Mouse (Mus musculus) midbrain, postnatal 0 days (tissue): ENCODE measurements at regions not wholly inside any gene's neighbourhood (a gene's known extent, or its start where the extent isn't known, plus 50 kb on each side); places are given as distances from the start of the nearest gene placed in this dataset.

Source experiments
- ATAC-seq: fragments of 200-750 bp; cut with Nextera tagmentation; 2 replicates; pipeline ENCODE4 v1.8.0; 2017; ENCODE audit warnings: moderate number of reproducible peaks, mild to moderate bottlenecking, moderate TSS enrichment, moderate library complexity; ENCODE audit not compliant: low FRiP score
- DNase-seq: peaks from one replicate; pipeline ENCODE4 v3.0.0-alpha.2; 2015; ENCODE audit warnings: low spot score
- H3K27ac ChIP-seq: fragments of 300-500 bp; sonication (generic); 2 replicates; pipeline ENCODE4 v1.5.1; 2014; ENCODE audit warnings: low read depth, mild to moderate bottlenecking, low read length, mixed read lengths
- H3K27me3 ChIP-seq: fragments of 300-500 bp; sonication (generic); 2 replicates; pipeline ENCODE4 v1.6.1; 2014; ENCODE audit warnings: low read length, control low read depth, mixed read lengths; ENCODE audit not compliant: insufficient read depth
- H3K36me3 ChIP-seq: fragments of 300-500 bp; sonication (generic); 2 replicates; pipeline ENCODE4 v1.6.1; 2014; ENCODE audit warnings: low read length, control low read depth, mixed read lengths; ENCODE audit not compliant: insufficient read depth
- H3K4me1 ChIP-seq: fragments of 300-500 bp; sonication (generic); 2 replicates; pipeline ENCODE4 v1.6.1; 2014; ENCODE audit warnings: mild to moderate bottlenecking, control low read depth, antibody characterized with exemption, low read length, mixed read lengths; ENCODE audit not compliant: insufficient read depth
- H3K4me2 ChIP-seq: fragments of 300-500 bp; sonication (generic); 2 replicates; pipeline ENCODE4 v1.6.1; 2014; ENCODE audit warnings: low read depth, mild to moderate bottlenecking, low read length, mixed read lengths; ENCODE audit not compliant: poor library complexity, severe bottlenecking
- H3K4me3 ChIP-seq: fragments of 300-500 bp; sonication (generic); 2 replicates; pipeline ENCODE4 v1.5.1; 2014; ENCODE audit warnings: low read depth, mild to moderate bottlenecking, low read length, moderate library complexity
- H3K9ac ChIP-seq: fragments of 300-500 bp; sonication (generic); replicated peaks from 2 replicates; pipeline ENCODE4 v1.6.1; 2014; ENCODE audit warnings: mild to moderate bottlenecking, low read length, moderate library complexity, mixed read lengths; ENCODE audit not compliant: poor library complexity, severe bottlenecking
- H3K9me3 ChIP-seq: fragments of 300-500 bp; sonication (generic); 2 replicates; pipeline ENCODE4 v1.6.1; 2016; ENCODE audit warnings: low read length, control low read depth
- CTCF ChIP-seq: IDR thresholded peaks from 2 replicates; pipeline ENCODE4 v1.5.1; 2016; ENCODE audit warnings: antibody characterized with exemption, mild to moderate bottlenecking
- WGBS: fragments of 180-500 bp; shearing (Covaris S2); extraction: QIAGEN DNeasy Blood & Tissue Kit; methylation state at CpG from one replicate; pipeline ENCODE4 v1.1.7; 2014; 5-methylcytosine and 5-hydroxymethylcytosine counted together

DNA sequence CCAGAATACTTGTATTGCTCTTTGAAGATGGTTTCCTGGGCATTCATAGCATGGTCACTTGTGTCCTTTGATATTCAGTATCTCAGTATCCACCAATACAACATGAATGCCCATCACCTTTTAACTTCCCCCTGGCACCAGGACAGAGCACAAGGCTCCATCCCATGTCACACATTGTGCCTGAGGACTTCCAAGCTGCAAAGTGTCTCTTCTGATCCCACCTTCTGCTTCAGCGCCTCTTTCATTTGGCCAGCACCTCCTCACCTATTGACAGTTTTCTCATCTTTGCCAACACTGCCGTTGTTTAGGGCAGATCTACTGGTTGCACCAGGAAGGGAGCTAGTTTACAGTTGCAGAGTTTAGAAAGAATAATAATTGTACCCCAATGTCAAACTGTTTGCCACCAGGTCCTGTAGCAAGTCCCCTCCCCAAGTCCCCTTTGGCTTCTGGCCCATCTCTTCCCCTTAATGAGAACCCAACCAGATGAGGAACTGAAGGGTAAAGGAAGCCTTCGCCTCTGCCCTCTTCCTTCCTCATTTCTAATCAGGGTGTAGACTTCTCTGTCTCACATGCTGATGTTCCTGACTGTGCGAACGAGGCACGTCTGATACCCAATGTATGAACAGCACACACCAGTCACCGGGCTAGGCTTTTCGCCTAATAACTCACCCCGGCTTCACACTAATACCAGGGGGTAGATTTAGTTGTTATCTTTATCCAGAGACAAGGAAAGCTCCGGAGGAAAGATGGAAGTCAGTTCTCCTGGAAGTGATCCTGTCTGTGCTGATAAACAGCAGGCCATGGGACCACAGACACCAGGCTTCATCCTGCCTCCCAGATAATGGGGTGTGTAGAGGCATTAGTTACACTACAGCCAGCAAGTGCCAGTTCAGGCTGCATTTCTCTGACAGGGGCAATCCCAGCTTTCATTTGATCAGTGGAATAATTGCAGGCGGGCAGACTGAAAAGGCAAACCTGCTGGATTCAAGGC, 223.8 kb downstream of the 1500009L16Rik start:
- H3K9ac ChIP-seq = no peak overlapping the region
- H3K27ac ChIP-seq = no peak overlapping the region
- no peak for TF ChIP-seq CTCF
- ATAC-seq = no peak
- no peak for DNase-seq
- 72% methylated on average over 11 of the region's 11 CpGs for WGBS
- H3K4me2 ChIP-seq = no peak overlapping the region
- H3K27me3 ChIP-seq = no peaks in the 10 kb centered on the region
- no peak overlapping the region for H3K4me3 ChIP-seq
- H3K36me3 ChIP-seq = no peaks in the 10 kb centered on the region
- no peaks in the 10 kb centered on the region for H3K9me3 ChIP-seq
- no peaks in the 10 kb centered on the region for H3K4me1 ChIP-seq

GRCm38 (mm10) chr10:83957118-83957759, 234.6 kb downstream of the 1500009L16Rik start:
- WGBS = 71% methylated on average over 18 of the region's 18 CpGs

GRCm38 (mm10) chr10:83958397-83958796, 235.7 kb downstream of the 1500009L16Rik start:
- DNase-seq (no peak), ATAC-seq (no peak)
- H3K27ac ChIP-seq = no peak overlapping the region
- no peaks in the 10 kb centered on the region for H3K9me3 ChIP-seq
- H3K4me3 ChIP-seq = no peak overlapping the region
- H3K27me3 ChIP-seq = no peaks in the 10 kb centered on the region
- no peak for TF ChIP-seq CTCF
- no peak overlapping the region for H3K9ac ChIP-seq
- 89% methylated on average over 3 of the region's 3 CpGs for WGBS
- no peaks in the 10 kb centered on the region for H3K36me3 ChIP-seq
- no peak overlapping the region for H3K4me2 ChIP-seq
- no peaks in the 10 kb centered on the region for H3K4me1 ChIP-seq

More at GRCm38 (mm10) chr10:83957118-83957759, 234.6 kb downstream of the 1500009L16Rik start:
- Histone ChIP-seq H3K4me2 (no peak overlapping the region), H3K27me3 (no peaks in the 10 kb centered on the region), H3K4me1 (no peaks in the 10 kb centered on the region), H3K36me3 (no peaks in the 10 kb centered on the region), H3K9me3 (no peaks in the 10 kb centered on the region), H3K4me3 (no peak overlapping the region), H3K9ac (no peak overlapping the region), H3K27ac (no peak overlapping the region)
- no peak for TF ChIP-seq CTCF
- ATAC-seq = no peak
- DNase-seq = peak; percentile 63

DNA sequence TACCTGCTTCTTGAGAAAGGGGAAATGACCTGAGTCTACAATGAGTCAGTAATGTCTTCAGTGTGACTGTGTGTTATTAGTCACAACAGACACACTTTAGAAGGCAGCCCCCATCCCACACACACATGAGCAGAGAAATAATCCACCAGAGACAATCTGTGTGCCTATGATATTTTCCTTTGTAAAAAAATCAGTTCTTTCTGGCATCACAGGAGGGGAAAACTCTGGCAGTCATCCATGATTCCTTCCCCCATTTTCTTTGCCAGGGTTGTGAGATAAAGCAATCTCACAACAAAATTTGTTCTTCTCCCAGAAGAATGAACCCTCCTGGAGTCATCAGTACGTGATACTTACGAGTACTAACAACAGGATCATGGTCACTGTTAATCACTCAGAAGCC, 236.2 kb downstream of the 1500009L16Rik start:
- H3K27me3 ChIP-seq = no peaks in the 10 kb centered on the region
- ATAC-seq (no peak), DNase-seq (no peak)
- H3K36me3 ChIP-seq = no peaks in the 10 kb centered on the region
- TF ChIP-seq CTCF = no peak
- WGBS = 80% methylated on average over 2 of the region's 2 CpGs
- no peak overlapping the region for H3K27ac ChIP-seq
- H3K4me1 ChIP-seq = no peaks in the 10 kb centered on the region
- H3K4me2 ChIP-seq = no peak overlapping the region
- no peaks in the 10 kb centered on the region for H3K9me3 ChIP-seq
- H3K4me3 ChIP-seq = no peak overlapping the region
- no peak overlapping the region for H3K9ac ChIP-seq

DNA sequence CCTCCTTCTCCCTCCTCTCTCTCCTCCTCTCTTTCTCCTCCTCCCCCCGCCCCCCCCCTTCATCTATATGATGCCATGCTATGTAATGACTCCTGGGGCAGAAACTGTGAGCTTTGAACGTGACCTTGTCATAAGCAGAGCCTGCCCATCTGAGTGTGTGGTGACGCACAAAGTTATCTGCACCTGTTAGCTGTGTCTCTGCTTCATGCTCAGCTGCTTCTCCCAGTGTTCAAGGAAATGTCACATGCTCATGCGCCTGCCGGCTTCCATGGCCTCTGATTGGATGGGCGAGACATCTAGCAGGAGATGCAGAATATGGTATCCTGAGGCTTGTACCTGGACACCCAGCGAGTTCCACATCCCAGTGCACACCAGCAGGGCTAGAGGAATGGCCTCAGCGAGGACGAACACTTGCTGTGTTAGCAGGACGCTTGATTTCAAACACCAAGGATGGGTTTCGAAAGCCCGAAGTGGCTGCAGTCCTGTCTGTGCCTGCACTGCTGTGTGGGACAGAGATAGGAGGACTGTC, 240.6 kb downstream of the 1500009L16Rik start:
- DNase-seq (no peak), ATAC-seq (no peak)
- TF ChIP-seq CTCF = no peak
- Histone ChIP-seq H3K4me3 (no peak overlapping the region), H3K27me3 (no peaks in the 10 kb centered on the region), H3K9me3 (peaks cover 3% of the 10 kb centered on the region; the same call in 1 of the 2 replicates), H3K4me2 (no peak overlapping the region), H3K4me1 (no peaks in the 10 kb centered on the region), H3K9ac (no peak overlapping the region), H3K36me3 (no peaks in the 10 kb centered on the region), H3K27ac (no peak overlapping the region)
- 80% methylated on average over 12 of the region's 12 CpGs for WGBS
